Comparison of ENCODE assay signal across 7 mouse cellular contexts in the genomic region with DNA sequence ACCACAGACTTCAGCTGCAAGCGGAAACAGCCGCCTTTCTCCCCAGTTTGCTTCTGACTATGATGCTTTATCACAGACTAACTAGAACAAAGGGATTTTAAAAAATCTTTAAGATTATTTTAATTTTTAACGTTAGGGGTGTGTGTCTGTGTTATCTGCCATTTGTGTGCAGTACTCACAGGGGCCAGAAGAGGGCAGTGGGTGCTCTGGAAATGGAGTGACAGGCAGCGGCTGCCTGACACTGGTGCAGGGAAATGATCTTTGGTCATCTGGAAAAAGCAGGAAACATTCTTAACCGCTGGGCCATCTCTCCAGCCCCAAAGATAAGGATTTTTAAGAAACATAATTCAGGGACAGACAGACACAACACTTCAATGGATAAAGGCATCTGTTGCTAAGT. TPM values are rescaled to one million over a fixed set of nuclear protein-coding genes. Genes with fewer than 3 reads are reported as not detected.
DNase-seq lines count a peak whose midpoint lies in the region; ATAC-seq and TF ChIP-seq lines count a peak whose summit lies in the region.

No protein-coding gene starts in this region.

- no peaks in the 10 kb centered on the region for H3K36me3 ChIP-seq in ES-Bruce4 (ENCODE audit: control insufficient read depth, insufficient read depth, low read length, poor library complexity, severe bottlenecking)

- H3K9ac ChIP-seq in ES-Bruce4 (ENCODE audit: low read depth, poor library complexity, severe bottlenecking): no peak overlapping the region

- TF ChIP-seq EP300 in ES-Bruce4 (IDR thresholded peaks at IDR 0.05; ENCODE audit: insufficient read depth, low read depth, low read length): no peak

- no peaks in the 10 kb centered on the region for H3K9me3 ChIP-seq in ES-Bruce4 (replicated peaks; ENCODE audit: control insufficient read depth, insufficient read depth, low read length, poor library complexity, severe bottlenecking)

- peak; percentile 43 to 56 for DNase-seq in layer of hippocampus, postnatal 10 days (ENCODE audit: low spot score in 2 of 2)
- no peak for DNase-seq in layer of hippocampus, adult 9-11 months
- peak; percentile 74 for DNase-seq in adrenal gland, postnatal 10 days
- peak; percentile 59 to 70 for DNase-seq in heart, postnatal 14 days

- no peak overlapping the region for H3K27ac ChIP-seq in ES-Bruce4 (ENCODE audit: insufficient read depth, low read length)

- no peak overlapping the region for H3K4me3 ChIP-seq in ES-Bruce4 (ENCODE audit: low read depth, low read length)

- H3K27me3 ChIP-seq in ES-Bruce4 (ENCODE audit: control insufficient read depth, insufficient read depth, low read length, poor library complexity, severe bottlenecking): no peaks in the 10 kb centered on the region

- no peaks in the 10 kb centered on the region for H3K4me1 ChIP-seq in ES-Bruce4 (ENCODE audit: control insufficient read depth, insufficient read depth, low read length)

- TF ChIP-seq POLR2A in ES-Bruce4 (IDR thresholded peaks at IDR 0.05; ENCODE audit: insufficient read depth, low read length): no peak

- intact Hi-C loops in heart, postnatal 14 days (cut with DNase I): loop anchor here (5.0 to 10.0 kb wide), 3 partner anchors 95 to 302 kb away; partner anchors contain the start of gene Rnf111

- TF ChIP-seq CTCF in ES-Bruce4 (IDR thresholded peaks at IDR 0.05; ENCODE audit: low read depth, low read length): peak; percentile 86

- ATAC-seq in megakaryocyte, adult 5-6 weeks (ENCODE audit: poor library complexity, severe bottlenecking): peak; percentile 52
- ATAC-seq in erythroblast, adult 5-6 weeks (replicated peaks; ENCODE audit: low FRiP score, poor library complexity, severe bottlenecking): no peak

RNA-seq across cellular contexts. Expression of gene Myo1e, which starts 4.4 kb away (rescaled TPM):
- total RNA-seq in layer of hippocampus, postnatal 10 days (2021): 1 to 10 TPM; 7.6 to 8.8 TPM
- 51.6 and 54.2 TPM in 2 replicates for polyA plus RNA-seq in ES-Bruce4 (2011; ENCODE audit: insufficient read depth, insufficient read length, low read depth, missing spikeins)
- 10 to 100 TPM; 17.9 to 19.5 TPM for total RNA-seq in adrenal gland, postnatal 10 days (2021)
- total RNA-seq in heart, postnatal 14 days (2021): 10 to 100 TPM; 14.6 to 17.6 TPM
- 0.59 TPM in 1 of 2 replicates, not detected in the other for total RNA-seq in megakaryocyte, adult 5-6 weeks (2015)
- 0.51 and 1.1 TPM in 2 replicates for total RNA-seq in megakaryocyte, adult 5-6 weeks (2017)
- not detected in 2 replicates for total RNA-seq in erythroblast, adult 5-6 weeks (2015; ENCODE audit: low replicate concordance)
- total RNA-seq in erythroblast, adult 5-6 weeks (2017; ENCODE audit: low replicate concordance): not detected in 2 replicates

Comparison
In these comparisons a context has a peak if more than half of its experiments do, and no peak if none do; other contexts are left out.
1. RNA of gene Myo1e, which starts 4.4 kb away (total RNA-seq): 17.9 to 19.5 TPM in adrenal gland, postnatal 10 days, 14.6 to 17.6 TPM in heart, postnatal 14 days and 7.6 to 8.8 TPM in layer of hippocampus, postnatal 10 days; 0.51 to 1.1 TPM in megakaryocyte, adult 5-6 weeks and not detected in erythroblast, adult 5-6 weeks; every median in the first group is over 4 times any median in the second.